Mouse (Mus musculus) heart, embryonic 11.5 days (tissue): ENCODE results near the gene Sgms1. TPM values are rescaled to one million over a fixed set of nuclear protein-coding genes. Genes with fewer than 3 reads are reported as not detected.

Experiments used
- ATAC-seq: fragments of 200-750 bp; cut with Nextera tagmentation; replicated peaks from 2 replicates; pipeline ENCODE4 v1.8.0; 2017; ENCODE audit warnings: moderate library complexity; ENCODE audit not compliant: insufficient number of reproducible peaks, low FRiP score, low TSS enrichment
- H3K27ac ChIP-seq: fragments of 300-500 bp; sonication (generic); 2 replicates; pipeline ENCODE4 v1.5.1; 2014; ENCODE audit warnings: mild to moderate bottlenecking, low read depth, low read length
- H3K27me3 ChIP-seq: fragments of 300-500 bp; sonication (generic); 2 replicates; pipeline ENCODE4 v1.6.1; 2014; ENCODE audit warnings: mild to moderate bottlenecking, low read length, mixed read lengths; ENCODE audit not compliant: control insufficient read depth, insufficient read depth
- H3K36me3 ChIP-seq: fragments of 300-500 bp; sonication (generic); 2 replicates; pipeline ENCODE4 v1.6.1; 2014; ENCODE audit warnings: mild to moderate bottlenecking, low read length, moderate library complexity, mixed read lengths; ENCODE audit not compliant: control insufficient read depth, insufficient read depth
- H3K4me1 ChIP-seq: fragments of 300-500 bp; sonication (generic); 2 replicates; pipeline ENCODE4 v1.6.1; 2014; ENCODE audit warnings: low read length; ENCODE audit not compliant: control insufficient read depth, insufficient read depth
- H3K4me2 ChIP-seq: fragments of 300-500 bp; sonication (generic); 2 replicates; pipeline ENCODE4 v1.6.1; 2014; ENCODE audit warnings: mild to moderate bottlenecking, moderate library complexity
- H3K4me3 ChIP-seq: fragments of 300-500 bp; sonication (generic); 2 replicates; pipeline ENCODE4 v1.5.1; 2014; ENCODE audit warnings: low read depth, low read length
- H3K9ac ChIP-seq: fragments of 300-500 bp; sonication (generic); 2 replicates; pipeline ENCODE4 v1.6.1; 2014; ENCODE audit warnings: mild to moderate bottlenecking, low read depth, low read length, moderate library complexity
- H3K9me3 ChIP-seq: fragments of 300-500 bp; sonication (generic); replicated peaks from 2 replicates; pipeline ENCODE4 v1.6.1; 2016; ENCODE audit warnings: low read length; ENCODE audit not compliant: control insufficient read depth
- WGBS: fragments of 180-500 bp; shearing (Covaris S2); extraction: QIAGEN DNeasy Blood & Tissue Kit; methylation state at CpG from one replicate; pipeline ENCODE4 v1.1.7; 2014; ENCODE audit not compliant: insufficient replicate concordance; 5-methylcytosine and 5-hydroxymethylcytosine counted together
- polyA plus RNA-seq: library from polyadenylated mRNA; unstranded; fragments of >200 nt; fragmentation: Nextera tagmentation; extraction: Ambion mirVana; gene quantifications from 2 replicates; pipeline ENCODE4 v1.2.1, GENCODE M21; 2014

The Sgms1 gene
- polyA plus RNA-seq, 1 experiment from 2014 or later = 36.8 TPM

DNA sequence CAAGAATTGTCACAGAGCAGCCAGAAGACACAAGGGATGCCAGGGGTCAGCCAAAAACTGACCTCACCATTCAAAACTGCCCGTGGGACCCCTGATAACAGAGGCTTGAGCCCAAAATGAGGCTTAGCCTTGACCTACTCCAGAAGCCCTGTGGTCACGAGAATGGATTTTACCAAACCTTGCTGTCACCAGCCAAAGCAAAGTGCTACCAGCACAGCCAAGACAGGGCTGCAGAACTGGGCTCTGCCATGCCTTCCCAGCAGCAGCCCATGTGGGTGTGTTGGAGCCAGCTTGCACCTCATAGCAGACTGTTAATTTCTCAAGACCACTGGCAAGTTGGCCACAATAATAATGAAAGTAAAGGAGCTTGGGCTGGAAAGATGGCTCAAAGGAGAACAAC, 168.5 kb downstream of the Sgms1 start:
- Histone ChIP-seq H3K27ac (no peak overlapping the region), H3K36me3 (no peaks in the 10 kb centered on the region; the same call in 1 of the 2 replicates), H3K4me2 (no peak overlapping the region), H3K9ac (no peak overlapping the region), H3K4me3 (no peak overlapping the region), H3K9me3 (no peaks in the 10 kb centered on the region), H3K27me3 (no peaks in the 10 kb centered on the region), H3K4me1 (peaks cover 2% of the 10 kb centered on the region; the same call in 1 of the 2 replicates)
- ATAC-seq = no peak
- 56% methylated on average over 2 of the region's 2 CpGs for WGBS

DNA sequence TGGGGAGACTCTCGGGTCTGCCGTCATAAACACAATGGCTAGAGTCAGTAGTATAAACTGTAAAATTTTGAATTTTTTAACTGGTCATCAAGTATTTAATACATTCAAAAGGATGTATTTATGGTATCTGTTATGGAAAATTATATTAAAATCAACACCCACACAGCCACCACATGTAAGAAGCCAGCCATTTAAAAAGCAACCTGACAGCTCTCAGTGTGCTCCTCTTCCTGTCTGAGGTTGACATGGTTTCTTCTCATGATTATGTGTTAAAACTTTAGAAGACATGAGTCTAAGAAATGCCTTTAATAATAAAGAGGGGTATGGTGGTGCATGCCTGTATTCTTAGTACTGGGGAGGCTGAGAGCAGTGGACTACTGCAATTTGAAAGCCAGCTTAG, 172.8 kb downstream of the Sgms1 start:
- H3K9me3 ChIP-seq = no peaks in the 10 kb centered on the region

DNA sequence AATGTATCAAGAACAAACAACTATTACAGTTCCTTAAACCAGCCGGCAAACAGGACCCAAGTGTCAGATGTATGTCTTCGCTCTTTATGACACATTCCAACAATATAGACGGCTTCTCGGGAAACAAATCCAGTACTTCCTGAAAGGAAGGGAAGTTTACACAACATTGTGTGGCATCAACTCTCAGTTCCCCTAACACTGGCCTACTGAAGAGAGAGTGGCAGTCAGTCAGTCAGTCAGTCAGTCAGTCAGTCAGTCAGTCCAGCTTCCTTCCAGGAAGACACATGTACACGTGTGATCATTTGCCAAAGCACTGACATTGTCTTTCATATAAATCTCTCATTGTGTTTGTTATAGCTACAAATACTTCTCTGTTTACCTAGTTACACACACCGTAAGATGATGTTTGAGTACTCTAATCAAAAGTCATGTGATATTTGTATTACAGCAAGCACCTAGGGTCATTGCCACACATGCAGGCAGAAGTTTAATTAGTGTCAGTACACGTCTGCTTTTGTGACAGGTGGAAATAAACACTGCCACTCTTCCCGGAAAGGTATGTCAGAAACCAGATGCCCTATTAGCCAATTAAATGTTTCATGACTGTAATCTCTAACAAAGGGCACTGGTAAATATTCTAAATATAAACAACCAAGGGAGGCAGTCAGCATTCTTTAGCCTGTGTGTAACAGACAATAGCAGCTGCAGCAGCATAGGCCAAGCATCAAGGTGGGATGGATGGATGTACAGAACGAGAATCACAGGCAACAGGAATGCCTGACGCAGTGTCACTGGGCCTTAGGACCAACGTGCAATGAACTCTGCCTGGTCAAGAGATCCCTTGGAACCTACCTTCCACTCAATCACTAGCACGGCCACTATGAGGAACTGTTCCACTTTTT, 174.4 kb downstream of the Sgms1 start:
- Histone ChIP-seq H3K9me3 (no peaks in the 10 kb centered on the region), H3K4me1 (peaks cover 11% of the 10 kb centered on the region), H3K36me3 (no peaks in the 10 kb centered on the region), H3K4me3 (no peak overlapping the region), H3K4me2 (no peak overlapping the region), H3K27me3 (no peaks in the 10 kb centered on the region), H3K27ac (no peak overlapping the region), H3K9ac (no peak overlapping the region)
- ATAC-seq = no peak
- WGBS = 73% methylated on average over 12 of the region's 12 CpGs

More for the DNA sequence above, 172.8 kb downstream of the Sgms1 start:
- Histone ChIP-seq H3K36me3 (no peaks in the 10 kb centered on the region), H3K4me3 (no peak overlapping the region), H3K4me2 (no peak overlapping the region), H3K27ac (no peak overlapping the region), H3K9ac (no peak overlapping the region), H3K27me3 (no peaks in the 10 kb centered on the region), H3K4me1 (peaks cover 9% of the 10 kb centered on the region)
- 95% methylated on average over 2 of the region's 2 CpGs for WGBS
- ATAC-seq = no peak

DNA sequence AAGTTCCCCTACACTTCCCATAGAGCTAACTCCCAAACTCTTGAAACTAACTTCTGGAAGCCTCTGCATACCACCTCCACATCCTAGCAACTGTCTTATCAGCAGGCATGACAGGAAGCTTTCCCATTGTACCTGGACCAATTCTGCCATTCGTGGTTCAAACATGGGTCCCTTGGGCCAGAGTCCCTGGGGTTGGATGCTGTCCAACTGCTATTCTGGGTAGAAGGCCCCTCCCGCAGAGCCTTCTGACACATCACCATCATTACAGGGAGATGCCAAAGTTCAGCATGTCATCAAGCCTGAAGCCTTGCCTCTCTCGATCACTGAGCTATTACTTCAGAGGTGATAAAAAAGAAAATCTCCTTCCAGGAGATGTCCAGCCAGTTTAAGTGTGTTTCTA, 175.9 kb downstream of the Sgms1 start:
- Histone ChIP-seq H3K27ac (no peak overlapping the region), H3K9me3 (no peaks in the 10 kb centered on the region), H3K36me3 (no peaks in the 10 kb centered on the region), H3K27me3 (no peaks in the 10 kb centered on the region), H3K9ac (no peak overlapping the region), H3K4me2 (no peak overlapping the region), H3K4me3 (no peak overlapping the region), H3K4me1 (peaks cover 16% of the 10 kb centered on the region)
- no peak for ATAC-seq
- WGBS = 45% methylated on average over 3 of the region's 3 CpGs

DNA sequence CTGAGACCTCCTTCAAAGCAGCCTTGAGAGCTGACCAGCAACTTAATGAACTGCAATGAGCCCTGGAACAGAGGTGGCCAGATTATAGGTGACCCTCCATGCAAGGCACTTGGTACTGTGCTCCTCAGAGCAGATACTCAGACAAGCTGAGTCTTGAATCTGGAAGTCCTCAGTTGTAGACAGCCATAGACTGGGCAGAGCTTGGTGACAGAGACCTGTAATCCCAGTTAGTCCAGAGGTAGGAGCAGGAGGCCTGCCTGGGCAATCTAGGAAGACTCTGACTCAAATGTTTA, 178.3 kb downstream of the Sgms1 start:
- peak overlapping the region; percentile 73 for H3K9ac ChIP-seq
- ATAC-seq = peak; percentile 62
- peak overlapping the region; percentile 93 for H3K4me2 ChIP-seq
- no peaks in the 10 kb centered on the region for H3K27me3 ChIP-seq
- peak overlapping the region; percentile 57 for H3K4me3 ChIP-seq
- H3K36me3 ChIP-seq = no peaks in the 10 kb centered on the region
- H3K4me1 ChIP-seq = peaks cover 16% of the 10 kb centered on the region
- H3K9me3 ChIP-seq = no peaks in the 10 kb centered on the region
- peak overlapping the region; percentile 81 for H3K27ac ChIP-seq

DNA sequence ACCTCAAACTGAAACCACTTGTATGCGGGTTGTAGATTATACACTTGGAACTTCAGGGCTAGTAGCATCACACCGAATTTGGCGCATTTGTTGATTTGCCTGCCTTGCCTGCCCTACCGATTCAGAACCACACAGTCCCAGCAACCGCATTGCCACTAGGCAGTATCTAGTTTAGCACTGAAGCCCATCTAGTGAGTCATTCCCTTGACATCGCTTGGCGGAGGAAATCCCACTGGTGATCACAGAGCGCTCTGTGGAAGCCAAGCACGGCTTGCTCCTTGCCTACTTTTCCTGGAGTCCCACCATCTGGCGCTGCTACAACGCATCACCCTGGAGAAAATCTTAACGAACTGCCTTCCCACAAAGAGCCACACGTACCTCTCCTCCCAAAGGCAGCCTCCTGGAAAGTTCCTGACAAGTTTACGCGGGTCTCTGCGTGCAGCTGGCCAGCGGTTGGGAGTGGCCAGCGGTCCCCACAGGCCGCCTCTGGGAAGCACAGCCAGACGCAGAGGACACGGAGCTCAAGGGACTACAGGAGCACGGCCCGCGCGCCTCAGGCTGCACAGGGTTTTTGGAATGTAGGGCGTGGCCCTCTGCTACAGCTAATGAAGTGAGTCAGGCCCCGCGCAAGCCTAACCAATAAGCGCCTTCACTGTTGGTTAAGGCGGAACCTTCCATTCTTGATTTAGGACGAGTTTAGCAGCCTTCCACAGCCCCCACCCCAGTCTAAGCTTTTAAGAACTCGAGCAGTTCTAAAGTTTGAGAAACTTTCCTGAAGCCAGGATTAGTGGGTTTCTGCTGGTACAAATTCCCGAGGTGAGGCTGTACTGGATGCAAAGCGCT, 178.8 kb downstream of the Sgms1 start:
- peak; percentile 95 for ATAC-seq
- no peaks in the 10 kb centered on the region for H3K36me3 ChIP-seq
- H3K4me3 ChIP-seq = peak overlapping the region; percentile 57
- no peaks in the 10 kb centered on the region for H3K27me3 ChIP-seq
- peaks cover 16% of the 10 kb centered on the region for H3K4me1 ChIP-seq
- peak overlapping the region; percentile 93 for H3K4me2 ChIP-seq
- peak overlapping the region; percentile 73 for H3K9ac ChIP-seq
- peak overlapping the region; percentile 81 for H3K27ac ChIP-seq
- no peaks in the 10 kb centered on the region for H3K9me3 ChIP-seq
- WGBS = 1% methylated on average over 34 of the region's 34 CpGs

DNA sequence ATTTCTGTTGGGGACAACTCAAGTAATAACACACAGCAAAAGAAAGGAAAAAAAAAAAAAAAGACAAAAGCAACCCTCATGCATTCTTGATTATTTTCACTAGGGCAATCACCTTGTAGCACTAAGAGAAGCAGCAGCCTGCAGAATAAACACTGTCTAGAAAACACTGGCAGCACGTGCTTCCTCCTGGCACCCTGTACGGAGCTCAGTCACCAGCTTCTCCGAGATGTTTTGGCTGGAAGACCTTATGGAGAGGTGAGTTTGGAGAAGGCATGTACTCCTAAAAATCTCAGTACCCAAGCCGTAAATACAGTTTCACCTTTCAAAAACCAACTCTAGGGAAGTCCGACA, 179.4 kb downstream of the Sgms1 start:
- peak overlapping the region; percentile 73 for H3K9ac ChIP-seq
- H3K4me1 ChIP-seq = peaks cover 16% of the 10 kb centered on the region
- ATAC-seq = no peak
- H3K4me3 ChIP-seq = peak overlapping the region; percentile 57
- WGBS = 8% methylated on average over 5 of the region's 5 CpGs
- H3K4me2 ChIP-seq = peak overlapping the region; percentile 93
- H3K27me3 ChIP-seq = no peaks in the 10 kb centered on the region
- H3K36me3 ChIP-seq = no peaks in the 10 kb centered on the region
- no peaks in the 10 kb centered on the region for H3K9me3 ChIP-seq
- H3K27ac ChIP-seq = peak overlapping the region; percentile 81

DNA sequence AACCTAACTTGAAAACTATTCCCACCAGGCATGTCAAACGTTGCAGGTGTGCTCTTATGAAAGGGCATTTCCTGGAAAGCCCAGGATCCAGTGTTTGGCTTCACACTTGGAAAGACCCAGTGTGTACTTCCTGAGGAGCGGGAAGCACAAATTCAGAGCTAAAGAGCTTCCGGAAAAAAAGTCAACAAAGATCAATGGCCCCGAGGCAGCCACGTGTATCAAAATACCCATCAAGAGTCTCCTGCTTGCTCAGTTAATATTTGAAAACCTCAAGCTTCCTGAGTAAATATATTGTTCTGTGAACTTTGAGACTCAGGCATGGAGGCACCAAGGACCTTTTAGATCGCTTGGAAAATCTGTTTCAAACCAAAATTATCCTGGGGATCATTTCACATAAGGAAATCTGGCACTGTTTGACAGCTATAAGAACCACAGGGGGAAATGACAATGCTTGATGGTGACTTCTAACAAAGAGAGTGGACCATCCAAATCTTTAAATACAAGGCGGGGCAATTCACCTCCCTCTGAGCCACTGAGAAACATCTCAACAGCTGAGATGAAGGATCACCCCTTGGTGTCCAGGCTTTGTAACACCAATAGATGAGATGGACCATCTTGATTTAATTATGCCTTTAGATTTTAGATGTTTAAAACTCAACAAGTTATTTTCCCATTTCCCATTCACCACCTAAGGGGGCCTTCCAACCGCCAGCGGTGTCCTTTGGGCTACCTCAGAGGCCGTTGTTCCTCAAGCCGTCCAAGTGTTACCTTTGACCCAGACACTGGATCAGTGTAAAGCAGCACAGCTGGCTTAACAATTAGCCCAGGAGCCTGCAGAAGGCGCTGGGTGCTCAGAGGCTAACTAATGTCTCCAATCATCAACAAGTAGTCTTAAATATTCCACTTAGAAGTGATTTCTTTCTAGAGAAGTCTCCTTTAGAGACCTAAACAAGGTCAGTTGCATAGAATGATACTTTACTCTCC, 187.1 kb downstream of the Sgms1 start:
- no peak for ATAC-seq
- peaks cover 22% of the 10 kb centered on the region for H3K4me1 ChIP-seq
- no peak overlapping the region for H3K9ac ChIP-seq
- H3K36me3 ChIP-seq = no peaks in the 10 kb centered on the region
- no peak overlapping the region for H3K4me2 ChIP-seq
- 80% methylated on average over 12 of the region's 12 CpGs for WGBS
- H3K27me3 ChIP-seq = no peaks in the 10 kb centered on the region
- H3K4me3 ChIP-seq = no peak overlapping the region
- H3K9me3 ChIP-seq = no peaks in the 10 kb centered on the region
- no peak overlapping the region for H3K27ac ChIP-seq
